Mouse (Mus musculus) E14TG2a.4 (cell line): ENCODE data around the gene Msantd3.

Experiments used
- H3K27me3 ChIP-seq: 2 replicates; pipeline ENCODE4 v1.6.1; 2014; ENCODE audit warnings: low read length, control low read depth; ENCODE audit not compliant: insufficient read depth
- H3K36me3 ChIP-seq: 2 replicates; pipeline ENCODE4 v1.6.1; 2014; ENCODE audit warnings: low read length, control low read depth; ENCODE audit not compliant: insufficient read depth
- H3K4me1 ChIP-seq: replicated peaks from 2 replicates; pipeline ENCODE4 v1.6.1; 2014; ENCODE audit warnings: low read depth, low read length, control low read depth
- H3K4me3 ChIP-seq: replicated peaks from 2 replicates; pipeline ENCODE4 v1.5.1; 2014; ENCODE audit warnings: mild to moderate bottlenecking, low read length
- H3K9me3 ChIP-seq: 2 replicates; pipeline ENCODE4 v1.6.1; 2014; ENCODE audit warnings: low read length, control low read depth
- CTCF ChIP-seq: conservative IDR thresholded peaks from 2 replicates; pipeline ENCODE4 v1.5.1; 2014; ENCODE audit warnings: low read length
- NANOG ChIP-seq: IDR thresholded peaks from 2 replicates; pipeline ENCODE4 v1.6.1; 2014; ENCODE audit warnings: borderline replicate concordance, low read length, mixed read lengths
- POU5F1 ChIP-seq: IDR thresholded peaks from 2 replicates; pipeline ENCODE4 v1.6.1; 2014; ENCODE audit warnings: low read length, borderline replicate concordance

Msantd3 gene

GRCm38 (mm10) chr4:48539841-48540575 lies at the start of gene Msantd3:
Gene Msantd3 (plus strand): TSS chr4:48539935.
- Histone ChIP-seq H3K9me3 (no peaks in the 10 kb centered on the region), H3K4me3 (peak within 1 kb of the TSS; percentile 87), H3K27me3 (no peaks in the 10 kb centered on the region)

GRCm38 (mm10) chr4:48491290-48491743 lies 48.4 kb upstream of the Msantd3 start:
- Histone ChIP-seq H3K4me3 (peak overlapping the region; percentile 68), H3K36me3 (no peaks in the 10 kb centered on the region), H3K4me1 (peaks cover 27% of the 10 kb centered on the region), H3K27me3 (no peaks in the 10 kb centered on the region), H3K9me3 (no peaks in the 10 kb centered on the region)
- TF ChIP-seq NANOG, result no peak

More at GRCm38 (mm10) chr4:48539841-48540575, at the start of gene Msantd3:
- Histone ChIP-seq H3K4me1 (peaks cover 69% of the 10 kb centered on the region), H3K36me3 (no peaks in the 10 kb centered on the region)
- TF ChIP-seq POU5F1 (no peak; the same call in 1 of the 2 replicates), CTCF (no peak), NANOG (no peak)

- H3K4me3 ChIP-seq, result no peak overlapping the region
- no peaks in the 10 kb centered on the region for H3K27me3 ChIP-seq
- no peak for TF ChIP-seq CTCF
- TF ChIP-seq NANOG, result no peak
- no peak for TF ChIP-seq POU5F1
- H3K4me1 ChIP-seq, result peaks cover 27% of the 10 kb centered on the region
- H3K9me3 ChIP-seq, result no peaks in the 10 kb centered on the region
- H3K36me3 ChIP-seq, result no peaks in the 10 kb centered on the region
Observed at GRCm38 (mm10) chr4:48492510-48492909, 47.2 kb upstream of the Msantd3 start.

GRCm38 (mm10) chr4:48510861-48511260 lies 28.9 kb upstream of the Msantd3 start:
- Histone ChIP-seq H3K4me3 (no peak overlapping the region), H3K9me3 (peaks cover 76% of the 10 kb centered on the region), H3K36me3 (no peaks in the 10 kb centered on the region), H3K27me3 (no peaks in the 10 kb centered on the region), H3K4me1 (0 out of 2 replicates have a peak, but pooled peaks cover 5% of the 10 kb centered on the region)
- no peak for TF ChIP-seq POU5F1
- TF ChIP-seq NANOG, result no peak
- TF ChIP-seq CTCF, result no peak

GRCm38 (mm10) chr4:48529559-48529958 lies 10.2 kb upstream of the Msantd3 start:
- TF ChIP-seq POU5F1, result no peak
- no peak for TF ChIP-seq NANOG
- no peak for TF ChIP-seq CTCF
- Histone ChIP-seq H3K9me3 (no peaks in the 10 kb centered on the region), H3K4me1 (peaks cover 19% of the 10 kb centered on the region), H3K36me3 (no peaks in the 10 kb centered on the region), H3K27me3 (no peaks in the 10 kb centered on the region), H3K4me3 (no peak overlapping the region)

GRCm38 (mm10) chr4:48531804-48532601 lies 7.7 kb upstream of the Msantd3 start:
- Histone ChIP-seq H3K36me3 (no peaks in the 10 kb centered on the region), H3K9me3 (no peaks in the 10 kb centered on the region), H3K4me1 (peaks cover 18% of the 10 kb centered on the region), H3K4me3 (no peak overlapping the region), H3K27me3 (no peaks in the 10 kb centered on the region)
- TF ChIP-seq POU5F1 (no peak), CTCF (no peak), NANOG (no peak)

GRCm38 (mm10) chr4:48536275-48536674 lies 3.5 kb upstream of the Msantd3 start:
- H3K4me3 ChIP-seq, result no peak overlapping the region
- H3K9me3 ChIP-seq, result no peaks in the 10 kb centered on the region
- peaks cover 42% of the 10 kb centered on the region for H3K4me1 ChIP-seq
- TF ChIP-seq POU5F1 (no peak), CTCF (no peak), NANOG (no peak)
- no peaks in the 10 kb centered on the region for H3K27me3 ChIP-seq
- no peaks in the 10 kb centered on the region for H3K36me3 ChIP-seq

GRCm38 (mm10) chr4:48537024-48537423 lies 2.7 kb upstream of the Msantd3 start:
- H3K4me3 ChIP-seq, result no peak overlapping the region
- no peak for TF ChIP-seq POU5F1
- TF ChIP-seq CTCF, result no peak
- TF ChIP-seq NANOG, result no peak
- H3K9me3 ChIP-seq, result no peaks in the 10 kb centered on the region
- no peaks in the 10 kb centered on the region for H3K36me3 ChIP-seq
- peaks cover 43% of the 10 kb centered on the region for H3K4me1 ChIP-seq
- H3K27me3 ChIP-seq, result no peaks in the 10 kb centered on the region
